Mouse (Mus musculus) intestine, embryonic 14.5 days (tissue): ENCODE results near the gene Ccdc157. TPM values are rescaled to one million over a fixed set of nuclear protein-coding genes. Genes with fewer than 3 reads are reported as not detected.
A peak's percentile ranks its signal among the peaks of the same experiment; 100 is the strongest.

Experiments
- ATAC-seq: fragments of 200-750 bp; cut with Nextera tagmentation; replicated peaks from 2 replicates; pipeline ENCODE4 v1.8.0; 2017; ENCODE audit warnings: low read depth, moderate number of reproducible peaks, moderate TSS enrichment, moderate library complexity; ENCODE audit not compliant: low FRiP score, low TSS enrichment
- DNase-seq: peaks from one replicate; pipeline ENCODE4 v3.0.0-alpha.2; 2018; ENCODE audit warnings: low spot score
- H3K27ac ChIP-seq: fragments of 300-500 bp; sonication (generic); 2 replicates; pipeline ENCODE4 v1.5.1; 2014; ENCODE audit warnings: low read depth, mild to moderate bottlenecking, control low read depth
- H3K27me3 ChIP-seq: fragments of 300-500 bp; sonication (generic); replicated peaks from 2 replicates; pipeline ENCODE4 v1.6.1; 2014; ENCODE audit warnings: low read length, control low read depth; ENCODE audit not compliant: control insufficient read depth, insufficient read depth
- H3K36me3 ChIP-seq: fragments of 300-500 bp; sonication (generic); 2 replicates; pipeline ENCODE4 v1.6.1; 2014; ENCODE audit warnings: low read length, control low read depth; ENCODE audit not compliant: control insufficient read depth, insufficient read depth
- H3K4me1 ChIP-seq: fragments of 300-500 bp; sonication (generic); replicated peaks from 2 replicates; pipeline ENCODE4 v1.6.1; 2014; ENCODE audit warnings: low read length, control low read depth, mixed read lengths; ENCODE audit not compliant: control insufficient read depth, insufficient read depth
- H3K4me2 ChIP-seq: fragments of 300-500 bp; sonication (generic); 2 replicates; pipeline ENCODE4 v1.6.1; 2014; ENCODE audit warnings: low read length
- H3K4me3 ChIP-seq: fragments of 300-500 bp; sonication (generic); 2 replicates; pipeline ENCODE4 v1.5.1; 2014; ENCODE audit warnings: low read depth, low read length, control low read depth, mixed read lengths
- H3K9ac ChIP-seq: fragments of 300-500 bp; sonication (generic); 2 replicates; pipeline ENCODE4 v1.6.1; 2014; ENCODE audit warnings: mild to moderate bottlenecking, low read length
- H3K9me3 ChIP-seq: fragments of 300-500 bp; sonication (generic); 2 replicates; pipeline ENCODE4 v1.6.1; 2016; ENCODE audit warnings: low read length, control low read depth; ENCODE audit not compliant: control insufficient read depth
- WGBS: fragments of 180-500 bp; shearing (Covaris S2); extraction: QIAGEN DNeasy Blood & Tissue Kit; methylation state at CpG from one replicate; pipeline ENCODE4 v1.1.7; 2014; 5-methylcytosine and 5-hydroxymethylcytosine counted together
- polyA plus RNA-seq: library from polyadenylated mRNA; unstranded; fragments of >200 nt; fragmentation: Nextera tagmentation; extraction: Ambion mirVana; gene quantifications from 2 replicates; pipeline ENCODE4 v1.2.1, GENCODE M21; 2014

The Ccdc157 gene
- polyA plus RNA-seq, 1 experiment from 2014 or later, result 3.0 TPM

GRCm38 (mm10) chr11:4098120-4098519 is 62.0 kb downstream of the Ccdc157 start:
- H3K27me3 ChIP-seq, result no peaks in the 10 kb centered on the region
- H3K9ac ChIP-seq, result no peak overlapping the region
- H3K4me1 ChIP-seq, result peaks cover 15% of the 10 kb centered on the region
- no peak overlapping the region for H3K4me3 ChIP-seq
- no peaks in the 10 kb centered on the region for H3K36me3 ChIP-seq
- WGBS, result 67% methylated on average over 8 of the region's 8 CpGs
- H3K4me2 ChIP-seq, result no peak overlapping the region
- H3K9me3 ChIP-seq, result no peaks in the 10 kb centered on the region
- ATAC-seq, result no peak
- no peak for DNase-seq
- no peak overlapping the region for H3K27ac ChIP-seq

GRCm38 (mm10) chr11:4097091-4097621 is 62.9 kb downstream of the Ccdc157 start:
- ATAC-seq, result peak; percentile 20
- 17% methylated on average over 10 of the region's 10 CpGs for WGBS
- Histone ChIP-seq H3K4me1 (peaks cover 15% of the 10 kb centered on the region), H3K9me3 (no peaks in the 10 kb centered on the region), H3K4me3 (peak overlapping the region; percentile 59), H3K4me2 (peak overlapping the region; percentile 70), H3K27me3 (no peaks in the 10 kb centered on the region), H3K9ac (peak overlapping the region; percentile 62), H3K27ac (peak overlapping the region; percentile 76), H3K36me3 (peaks cover 3% of the 10 kb centered on the region; the same call in 1 of the 2 replicates)
- DNase-seq, result no peak

GRCm38 (mm10) chr11:4096054-4096984 is 63.8 kb downstream of the Ccdc157 start:
- Histone ChIP-seq H3K36me3 (peaks cover 11% of the 10 kb centered on the region), H3K9ac (peak overlapping the region; percentile 62), H3K9me3 (no peaks in the 10 kb centered on the region), H3K4me2 (peak overlapping the region; percentile 70), H3K27ac (peak overlapping the region; percentile 83), H3K27me3 (no peaks in the 10 kb centered on the region), H3K4me1 (peaks cover 15% of the 10 kb centered on the region), H3K4me3 (peak overlapping the region; percentile 59)
- 3% methylated on average over 45 of the region's 45 CpGs for WGBS
- peak; percentile 91 for ATAC-seq
- DNase-seq, result peak; percentile 94

- Histone ChIP-seq H3K27ac (peak within 1 kb of the TSS; percentile 83), H3K36me3 (peaks cover 12% of the 10 kb centered on the region), H3K27me3 (no peaks in the 10 kb centered on the region), H3K4me1 (peaks cover 15% of the 10 kb centered on the region), H3K4me2 (peak within 1 kb of the TSS; percentile 70), H3K9ac (peak within 1 kb of the TSS; percentile 51), H3K4me3 (peak within 1 kb of the TSS; percentile 59), H3K9me3 (no peaks in the 10 kb centered on the region)
- no peak; the same call in 1 of the 2 replicates for ATAC-seq
- DNase-seq, result peak; percentile 80
- WGBS, result 7% methylated on average over 34 of the region's 34 CpGs
These were observed 64.7 kb downstream of the Ccdc157 start, which contains the start of gene Mtfp1 for GRCm38 (mm10) chr11:4095171-4096053. Gene Mtfp1 (minus strand): TSS chr11:4095445.

- Histone ChIP-seq H3K4me1 (peaks cover 15% of the 10 kb centered on the region), H3K9me3 (no peaks in the 10 kb centered on the region), H3K9ac (peak overlapping the region; percentile 45), H3K4me2 (peak overlapping the region; percentile 70), H3K27ac (peak overlapping the region; percentile 66), H3K36me3 (peaks cover 12% of the 10 kb centered on the region), H3K4me3 (peak overlapping the region; percentile 59), H3K27me3 (no peaks in the 10 kb centered on the region)
- peak; percentile 3; the same call in 1 of the 2 replicates for ATAC-seq
- DNase-seq, result peak; percentile 82
- 10% methylated on average over 24 of the region's 24 CpGs for WGBS
These were observed 65.5 kb downstream of the Ccdc157 start for GRCm38 (mm10) chr11:4094378-4095170.

- DNase-seq (no peak), ATAC-seq (no peak)
- peaks cover 12% of the 10 kb centered on the region for H3K36me3 ChIP-seq
- H3K27me3 ChIP-seq, result no peaks in the 10 kb centered on the region
- H3K4me1 ChIP-seq, result peaks cover 15% of the 10 kb centered on the region
- H3K9me3 ChIP-seq, result no peaks in the 10 kb centered on the region
- peak overlapping the region; percentile 51 for H3K27ac ChIP-seq
- 79% methylated on average over 18 of the region's 18 CpGs for WGBS
- H3K9ac ChIP-seq, result no peak overlapping the region
- H3K4me2 ChIP-seq, result peak overlapping the region; percentile 70
- peak overlapping the region; percentile 59; the same call in 1 of the 2 replicates for H3K4me3 ChIP-seq
These were observed 66.4 kb downstream of the Ccdc157 start for GRCm38 (mm10) chr11:4093459-4094377.
